Mouse (Mus musculus) liver, embryonic 15.5 days (tissue): ENCODE data around the gene Ccdc170. TPM values are rescaled to one million over a fixed set of nuclear protein-coding genes. Genes with fewer than 3 reads are reported as not detected.

Experiments
- ATAC-seq: fragments of 200-750 bp; cut with Nextera tagmentation; 2 replicates; pipeline ENCODE4 v1.8.0; 2017; ENCODE audit warnings: moderate number of reproducible peaks, mild to moderate bottlenecking, moderate library complexity; ENCODE audit not compliant: insufficient read depth
- H3K27ac ChIP-seq: fragments of 300-500 bp; sonication (generic); replicated peaks from 2 replicates; pipeline ENCODE4 v1.5.1; 2015; ENCODE audit warnings: mild to moderate bottlenecking, inconsistent platforms
- H3K27me3 ChIP-seq: fragments of 300-500 bp; sonication (generic); 2 replicates; pipeline ENCODE4 v1.6.1; 2015; ENCODE audit warnings: mild to moderate bottlenecking, inconsistent platforms
- H3K36me3 ChIP-seq: fragments of 300-500 bp; sonication (generic); replicated peaks from 2 replicates; pipeline ENCODE4 v1.6.1; 2015; ENCODE audit warnings: moderate library complexity, mild to moderate bottlenecking, inconsistent platforms
- H3K4me1 ChIP-seq: fragments of 300-500 bp; sonication (generic); replicated peaks from 2 replicates; pipeline ENCODE4 v1.6.1; 2015; ENCODE audit warnings: inconsistent platforms
- H3K4me2 ChIP-seq: fragments of 300-500 bp; sonication (generic); 2 replicates; pipeline ENCODE4 v1.6.1; 2015; ENCODE audit warnings: moderate library complexity, mild to moderate bottlenecking, inconsistent platforms
- H3K4me3 ChIP-seq: fragments of 300-500 bp; sonication (generic); replicated peaks from 2 replicates; pipeline ENCODE4 v1.5.1; 2015; ENCODE audit warnings: mild to moderate bottlenecking, inconsistent platforms
- H3K9ac ChIP-seq: fragments of 300-500 bp; sonication (generic); 2 replicates; pipeline ENCODE4 v1.6.1; 2015; ENCODE audit warnings: moderate library complexity, mild to moderate bottlenecking, inconsistent platforms
- H3K9me3 ChIP-seq: fragments of 300-500 bp; sonication (generic); replicated peaks from 2 replicates; pipeline ENCODE4 v1.6.1; 2016; ENCODE audit warnings: inconsistent platforms
- WGBS: fragments of 180-500 bp; shearing (Covaris S2); methylation state at CpG from one replicate; pipeline ENCODE4 v1.1.7; 2015; ENCODE audit warnings: mixed read lengths; ENCODE audit not compliant: insufficient replicate concordance; 5-methylcytosine and 5-hydroxymethylcytosine counted together
- polyA plus RNA-seq: library from polyadenylated mRNA; unstranded; fragments of >200 nt; fragmentation: Nextera tagmentation; extraction: Ambion mirVana; gene quantifications from 2 replicates; pipeline ENCODE4 v1.2.1, GENCODE M21; 2015

Ccdc170 gene
- polyA plus RNA-seq, 1 experiment from 2014 or later = not detected

DNA sequence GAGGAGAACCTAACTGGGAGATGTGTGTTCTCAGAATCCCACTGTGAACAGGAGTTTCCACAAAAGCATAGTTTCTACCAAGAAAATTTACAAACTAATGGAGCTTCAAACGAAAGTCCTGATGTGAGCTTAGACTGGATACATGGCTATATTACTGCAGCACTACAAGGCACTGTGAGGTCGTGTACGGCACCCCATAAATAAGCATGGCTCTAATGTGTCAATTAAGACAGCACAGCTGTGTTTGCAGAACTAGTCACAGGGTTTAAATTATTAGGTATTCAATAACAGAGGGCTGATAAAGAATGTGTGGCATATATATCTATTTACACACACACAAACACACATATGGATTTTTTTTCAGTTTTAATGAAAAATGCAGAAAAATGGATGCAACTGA, 1.4 kb upstream of the Ccdc170 start:
- Histone ChIP-seq H3K27ac (no peak overlapping the region), H3K36me3 (no peaks in the 10 kb centered on the region), H3K4me1 (0 out of 2 replicates have a peak, but pooled peaks cover 4% of the 10 kb centered on the region), H3K4me3 (no peak overlapping the region), H3K9ac (no peak overlapping the region), H3K27me3 (no peaks in the 10 kb centered on the region), H3K9me3 (no peaks in the 10 kb centered on the region), H3K4me2 (no peak overlapping the region)
- no peak for ATAC-seq
- 62% methylated on average over 3 of the region's 3 CpGs for WGBS

DNA sequence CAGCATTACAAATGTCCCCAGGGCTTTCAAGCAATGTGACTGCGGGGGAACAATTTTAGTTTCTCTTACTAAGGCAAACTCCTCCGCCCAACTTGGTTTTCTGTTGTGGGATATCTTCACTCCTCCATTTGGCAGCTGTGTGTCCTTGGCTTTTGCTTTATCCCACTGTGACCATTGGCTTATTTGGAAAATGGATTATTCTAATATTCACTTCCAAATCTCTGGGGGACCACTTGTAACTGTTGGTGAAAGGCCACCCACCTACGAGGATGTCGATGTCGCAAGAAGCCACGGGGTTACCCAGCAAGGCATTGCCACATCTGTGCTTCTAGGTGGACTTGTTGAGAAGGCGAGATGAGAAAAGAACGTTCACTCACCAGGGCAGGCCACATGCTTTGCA, 607 bp upstream of the Ccdc170 start:
- 52% methylated on average over 8 of the region's 8 CpGs for WGBS
- 0 out of 2 replicates have a peak, but pooled peaks cover 4% of the 10 kb centered on the region for H3K4me1 ChIP-seq
- H3K9me3 ChIP-seq = no peaks in the 10 kb centered on the region
- H3K27me3 ChIP-seq = no peaks in the 10 kb centered on the region
- no peak overlapping the region for H3K27ac ChIP-seq
- H3K9ac ChIP-seq = no peak overlapping the region
- H3K4me3 ChIP-seq = no peak overlapping the region
- no peak overlapping the region for H3K4me2 ChIP-seq
- ATAC-seq = no peak
- no peaks in the 10 kb centered on the region for H3K36me3 ChIP-seq

DNA sequence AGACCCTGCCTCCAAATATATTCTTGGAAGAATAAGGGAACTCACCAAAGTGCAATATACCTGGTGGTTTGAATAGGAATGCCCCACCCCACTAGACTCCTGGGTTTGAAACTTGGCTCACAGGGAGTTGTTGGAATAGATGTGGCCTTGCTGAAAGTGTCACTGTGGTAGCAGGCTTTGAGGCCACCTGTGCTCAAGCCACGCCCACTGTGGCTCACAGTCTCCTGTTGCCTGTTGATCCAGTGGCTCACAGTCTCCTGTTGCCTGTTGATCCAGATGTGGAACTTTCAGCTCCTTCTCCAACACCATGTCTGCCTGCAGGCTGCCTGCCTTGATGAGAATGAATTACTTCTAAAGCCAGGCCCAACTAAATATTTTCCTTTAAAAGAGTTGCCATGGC, 1.5 kb downstream of the Ccdc170 start:
- Histone ChIP-seq H3K4me3 (no peak overlapping the region), H3K4me1 (0 out of 2 replicates have a peak, but pooled peaks cover 4% of the 10 kb centered on the region), H3K27me3 (no peaks in the 10 kb centered on the region), H3K4me2 (no peak overlapping the region), H3K9me3 (no peaks in the 10 kb centered on the region), H3K27ac (no peak overlapping the region), H3K9ac (no peak overlapping the region), H3K36me3 (no peaks in the 10 kb centered on the region)
- 55% methylated on average over 1 of the region's 1 CpGs for WGBS
- no peak for ATAC-seq

DNA sequence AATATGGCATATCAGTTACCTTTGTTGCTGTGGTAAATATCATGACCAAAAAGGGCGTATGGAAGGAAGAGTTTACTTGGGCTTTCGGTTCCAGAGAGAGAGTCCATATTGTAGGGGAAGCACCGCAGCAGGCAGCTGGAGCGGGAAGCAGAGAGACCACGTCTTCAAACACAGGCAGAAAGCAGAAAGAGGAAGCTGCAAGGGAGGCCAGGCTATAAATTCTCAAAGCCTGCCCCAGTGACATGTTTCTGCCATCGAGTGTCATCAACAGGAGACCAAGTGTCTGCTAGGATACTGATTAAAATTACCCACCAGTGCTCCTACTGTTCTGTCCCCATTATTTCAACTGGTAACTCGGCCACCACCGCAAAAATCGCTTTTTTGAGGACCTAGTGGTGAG, 2.7 kb downstream of the Ccdc170 start:
- H3K27ac ChIP-seq = no peak overlapping the region
- no peak overlapping the region for H3K4me3 ChIP-seq
- peaks cover 5% of the 10 kb centered on the region for H3K4me1 ChIP-seq
- no peak overlapping the region for H3K4me2 ChIP-seq
- no peak for ATAC-seq
- H3K36me3 ChIP-seq = no peaks in the 10 kb centered on the region
- no peaks in the 10 kb centered on the region for H3K9me3 ChIP-seq
- H3K27me3 ChIP-seq = no peaks in the 10 kb centered on the region
- no peak overlapping the region for H3K9ac ChIP-seq
- WGBS = 34% methylated on average over 9 of the region's 9 CpGs

DNA sequence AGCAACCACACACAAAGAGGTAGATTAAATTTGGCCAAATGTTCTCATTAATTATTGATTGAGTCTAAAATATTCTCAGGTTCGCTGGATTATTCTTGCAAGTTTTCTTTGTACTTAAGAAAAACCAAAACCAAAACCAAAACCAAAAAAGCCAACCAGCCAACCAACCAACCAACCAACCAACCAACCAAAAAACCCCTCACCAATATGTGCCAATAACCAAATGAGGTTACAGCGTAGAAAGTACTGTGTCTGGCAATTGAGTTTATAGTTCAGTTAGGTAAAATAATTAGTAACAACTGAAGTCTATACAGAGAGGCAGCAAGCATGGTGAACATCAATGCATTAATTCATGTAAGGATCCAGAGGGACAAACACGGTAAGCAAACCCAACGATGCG, 7.6 kb downstream of the Ccdc170 start:
- no peak overlapping the region for H3K27ac ChIP-seq
- no peak overlapping the region for H3K9ac ChIP-seq
- WGBS = 74% methylated on average over 5 of the region's 5 CpGs
- no peak for ATAC-seq
- H3K27me3 ChIP-seq = no peaks in the 10 kb centered on the region
- no peaks in the 10 kb centered on the region for H3K36me3 ChIP-seq
- H3K4me1 ChIP-seq = peaks cover 15% of the 10 kb centered on the region
- H3K4me2 ChIP-seq = no peak overlapping the region
- H3K4me3 ChIP-seq = no peak overlapping the region
- no peaks in the 10 kb centered on the region for H3K9me3 ChIP-seq

DNA sequence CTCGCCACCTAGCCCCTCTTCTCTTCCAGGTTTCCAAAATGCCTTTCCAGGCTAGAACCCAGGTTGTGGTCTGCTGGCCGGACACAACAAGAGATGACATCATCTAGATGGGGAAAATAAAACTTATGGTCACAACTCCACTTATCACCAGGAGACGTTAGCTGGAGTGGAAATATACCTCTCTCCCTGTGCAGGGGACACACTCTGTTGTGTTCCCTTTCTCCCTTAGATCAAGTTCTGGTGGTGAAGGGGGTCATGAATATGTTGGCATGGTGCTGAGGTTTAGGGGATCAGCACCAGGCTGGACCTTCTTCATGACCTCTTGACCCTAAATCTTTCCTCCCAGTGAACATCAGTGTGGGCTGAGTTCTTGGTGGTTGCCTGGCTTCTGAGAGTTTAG, 9.0 kb downstream of the Ccdc170 start:
- Histone ChIP-seq H3K4me3 (no peak overlapping the region), H3K36me3 (no peaks in the 10 kb centered on the region), H3K27me3 (no peaks in the 10 kb centered on the region), H3K9ac (no peak overlapping the region), H3K4me2 (peak overlapping the region; percentile 29; the same call in 1 of the 2 replicates), H3K9me3 (no peaks in the 10 kb centered on the region), H3K27ac (no peak overlapping the region), H3K4me1 (peaks cover 15% of the 10 kb centered on the region)
- WGBS = 29% methylated on average over 3 of the region's 3 CpGs
- ATAC-seq = no peak

DNA sequence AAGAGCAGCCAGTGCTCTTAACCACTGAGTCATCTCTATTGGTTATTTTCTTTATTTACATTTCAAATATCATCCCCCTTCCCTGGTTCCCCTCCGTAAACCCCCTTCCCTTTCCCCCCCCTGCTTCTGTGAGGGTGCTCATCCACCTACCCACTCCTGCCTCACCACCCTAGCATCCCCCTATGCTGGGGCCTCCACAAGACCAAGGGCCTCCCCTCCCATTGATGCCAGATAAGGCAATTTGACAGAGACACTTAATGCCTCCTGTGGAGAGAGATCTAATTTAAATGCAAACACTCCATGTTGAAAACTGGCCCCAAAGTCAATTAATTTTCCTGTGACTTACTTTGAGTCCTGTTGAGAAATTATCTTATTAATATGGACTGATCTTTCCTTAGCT, 9.7 kb downstream of the Ccdc170 start:
- 43% methylated on average over 1 of the region's 1 CpGs for WGBS
- H3K4me3 ChIP-seq = no peak overlapping the region
- no peak overlapping the region for H3K27ac ChIP-seq
- peaks cover 15% of the 10 kb centered on the region for H3K4me1 ChIP-seq
- H3K36me3 ChIP-seq = no peaks in the 10 kb centered on the region
- H3K27me3 ChIP-seq = no peaks in the 10 kb centered on the region
- ATAC-seq = no peak
- no peaks in the 10 kb centered on the region for H3K9me3 ChIP-seq
- no peak overlapping the region for H3K9ac ChIP-seq
- no peak overlapping the region for H3K4me2 ChIP-seq

DNA sequence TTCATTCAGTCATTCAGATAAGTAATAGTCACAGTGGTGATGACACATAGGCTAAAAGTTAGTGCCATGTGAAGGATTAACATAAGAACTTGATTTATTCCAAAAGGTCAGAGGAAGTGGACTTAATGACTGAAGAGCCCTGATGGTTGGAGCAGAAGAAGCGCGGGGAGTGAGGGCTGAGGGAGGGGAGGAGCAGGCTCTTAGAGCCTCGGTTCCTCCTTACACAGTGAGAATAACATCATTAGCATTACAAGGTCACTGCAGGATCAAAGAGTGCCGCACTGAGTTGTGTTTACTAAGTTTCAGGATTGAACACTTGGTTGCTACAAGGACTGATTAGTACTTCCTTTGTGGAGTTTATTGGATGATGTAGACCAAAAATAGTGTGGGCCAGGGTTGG, 10.6 kb downstream of the Ccdc170 start:
- Histone ChIP-seq H3K4me3 (no peak overlapping the region), H3K4me1 (peaks cover 15% of the 10 kb centered on the region), H3K4me2 (no peak overlapping the region), H3K36me3 (no peaks in the 10 kb centered on the region), H3K9me3 (no peaks in the 10 kb centered on the region), H3K9ac (no peak overlapping the region), H3K27ac (no peak overlapping the region), H3K27me3 (no peaks in the 10 kb centered on the region)
- WGBS = 42% methylated on average over 4 of the region's 4 CpGs
- no peak for ATAC-seq

DNA sequence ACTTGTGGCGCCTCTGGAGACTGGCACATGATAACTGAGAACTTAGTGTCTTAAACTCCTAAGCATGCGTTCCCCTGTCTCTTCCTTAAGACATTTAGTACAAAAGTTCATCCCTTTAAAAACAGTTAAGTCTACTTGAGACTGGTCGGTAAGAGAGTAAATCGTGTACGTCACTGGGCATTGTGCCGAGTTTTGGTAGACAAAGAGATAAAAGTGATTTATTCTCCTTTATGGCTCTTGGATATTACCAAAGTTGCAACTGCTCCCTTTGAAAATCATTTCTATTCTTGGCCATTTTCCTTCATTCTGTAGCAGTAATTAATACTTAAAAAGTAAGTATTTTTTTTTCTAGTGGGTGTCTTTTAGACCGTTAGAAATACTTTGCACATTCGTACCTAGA, 20.9 kb downstream of the Ccdc170 start:
- Histone ChIP-seq H3K27ac (no peak overlapping the region), H3K36me3 (no peaks in the 10 kb centered on the region), H3K9ac (no peak overlapping the region), H3K27me3 (no peaks in the 10 kb centered on the region), H3K9me3 (no peaks in the 10 kb centered on the region), H3K4me3 (no peak overlapping the region), H3K4me2 (no peak overlapping the region), H3K4me1 (no peaks in the 10 kb centered on the region)
- 71% methylated on average over 8 of the region's 8 CpGs for WGBS
- ATAC-seq = no peak

DNA sequence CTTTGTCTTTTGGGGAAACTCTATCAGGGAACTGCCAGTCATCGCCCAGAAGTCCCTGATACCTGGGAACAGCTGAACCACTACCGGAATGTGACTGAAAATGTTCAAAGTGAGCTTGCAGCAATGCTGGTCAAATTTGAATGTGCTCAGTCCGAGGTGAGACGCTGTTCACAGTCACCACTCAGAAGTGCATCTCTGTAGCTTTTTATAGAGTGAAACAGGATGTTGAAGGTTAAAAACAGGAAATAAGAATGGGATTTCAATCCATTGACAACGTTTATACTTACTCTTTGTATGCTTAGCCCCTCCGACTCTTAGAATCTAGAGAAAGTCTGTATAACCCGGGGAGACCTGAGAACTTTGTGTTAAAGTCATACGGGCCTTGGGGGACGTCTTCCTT, 30.4 kb downstream of the Ccdc170 start:
- Histone ChIP-seq H3K36me3 (no peaks in the 10 kb centered on the region), H3K9ac (no peak overlapping the region), H3K27ac (no peak overlapping the region), H3K4me3 (no peak overlapping the region), H3K27me3 (no peaks in the 10 kb centered on the region), H3K4me1 (no peaks in the 10 kb centered on the region), H3K9me3 (no peaks in the 10 kb centered on the region), H3K4me2 (no peak overlapping the region)
- no peak for ATAC-seq
- WGBS = 45% methylated on average over 9 of the region's 9 CpGs

DNA sequence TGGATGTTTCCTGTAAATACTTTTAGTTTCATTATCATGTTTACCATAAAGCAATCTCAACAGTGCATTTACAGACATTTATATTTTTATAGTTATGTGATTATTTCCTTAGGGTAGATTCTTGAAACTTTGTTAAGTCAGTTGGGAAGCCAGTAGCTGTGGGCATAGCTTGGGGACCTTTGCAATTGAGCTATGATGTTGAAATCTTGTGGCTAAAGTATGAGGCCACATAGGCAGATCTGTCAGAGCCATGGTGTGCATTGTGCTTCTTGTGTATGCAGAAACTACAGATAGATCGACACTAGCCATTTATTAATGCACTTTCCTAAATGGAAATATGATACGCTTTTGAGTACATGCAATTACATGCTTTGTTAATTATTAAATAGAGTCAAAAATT, 35.3 kb downstream of the Ccdc170 start:
- Histone ChIP-seq H3K4me2 (no peak overlapping the region), H3K27me3 (no peaks in the 10 kb centered on the region)
- WGBS = 67% methylated on average over 2 of the region's 2 CpGs

DNA sequence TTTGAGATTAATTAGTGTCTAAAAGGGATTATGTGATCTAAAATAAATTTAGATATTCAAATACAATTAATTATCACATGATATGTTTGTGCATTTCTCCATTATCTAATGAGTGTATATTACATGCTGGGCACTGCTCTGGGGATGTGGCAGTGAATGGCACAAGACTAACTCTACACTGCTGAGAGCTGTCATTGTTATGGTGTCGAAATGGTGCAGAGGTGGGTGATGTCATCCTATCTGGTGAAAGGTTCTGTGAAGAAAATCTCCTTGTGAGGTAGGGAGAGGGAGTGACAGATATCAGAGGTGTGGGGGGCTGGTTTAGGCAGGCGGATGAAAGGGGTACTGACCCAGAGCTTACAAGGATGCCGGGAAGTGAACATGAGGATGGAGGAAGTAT, 37.3 kb downstream of the Ccdc170 start:
- Histone ChIP-seq H3K27me3 (no peaks in the 10 kb centered on the region), H3K4me3 (no peak overlapping the region), H3K36me3 (no peaks in the 10 kb centered on the region), H3K4me1 (no peaks in the 10 kb centered on the region), H3K27ac (no peak overlapping the region), H3K9ac (no peak overlapping the region), H3K9me3 (no peaks in the 10 kb centered on the region), H3K4me2 (no peak overlapping the region)
- no peak for ATAC-seq
- WGBS = 53% methylated on average over 3 of the region's 3 CpGs

More for the DNA sequence above, 35.3 kb downstream of the Ccdc170 start:
- Histone ChIP-seq H3K36me3 (no peaks in the 10 kb centered on the region), H3K4me3 (no peak overlapping the region), H3K9me3 (no peaks in the 10 kb centered on the region), H3K27ac (no peak overlapping the region), H3K4me1 (no peaks in the 10 kb centered on the region), H3K9ac (no peak overlapping the region)
- ATAC-seq = no peak
